Comparison of ENCODE assay signal across 25 mouse cellular contexts in the genomic region with DNA sequence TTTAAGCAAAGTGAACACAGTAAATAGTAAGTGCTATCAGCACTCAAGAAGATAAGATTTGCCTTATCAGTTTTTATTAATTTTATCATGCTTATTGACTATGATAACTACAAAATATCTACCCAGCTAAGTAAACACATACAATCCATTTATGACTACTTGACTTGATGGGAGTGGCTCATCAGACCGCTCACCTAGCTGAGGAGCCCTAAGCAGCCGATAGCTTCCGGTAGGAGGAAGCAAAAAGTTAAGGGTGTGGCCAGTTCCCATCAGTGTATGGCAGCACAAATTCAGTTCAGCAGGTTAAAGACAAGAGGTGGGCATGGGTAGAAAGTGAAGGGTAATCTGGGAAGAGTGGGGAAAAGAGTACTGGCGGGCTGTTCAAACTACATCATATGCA. TPM values are rescaled to one million over a fixed set of nuclear protein-coding genes. Genes with fewer than 3 reads are reported as not detected.
"Had no signal": no experiment of that assay in that cellular context is flagged by ENCODE, and none has a peak within 500 bp of the region (broad histone marks: within the 10 kb centered on the region; RNA-seq: fewer than 3 reads in every experiment).

No protein-coding gene starts in this region.

- H3K4me2 ChIP-seq: heart, embryonic 12.5 days; hindbrain, embryonic 12.5 days; hindbrain, embryonic 14.5 days; limb, embryonic 13.5 days; limb, embryonic 15.5 days had no signal

- H3K36me3 ChIP-seq: heart, embryonic 10.5 days; heart, embryonic 12.5 days; hindbrain, embryonic 10.5 days; hindbrain, embryonic 12.5 days; limb, embryonic 13.5 days; limb, embryonic 15.5 days had no signal

- H3K4me1 ChIP-seq: heart, embryonic 10.5 days; heart, embryonic 12.5 days; hindbrain, embryonic 10.5 days; hindbrain, embryonic 12.5 days; limb, embryonic 13.5 days; limb, embryonic 15.5 days had no signal

- H3K4me3 ChIP-seq: gastrocnemius, adult 2 months; heart, embryonic 10.5 days; heart, embryonic 12.5 days; hindbrain, embryonic 10.5 days; hindbrain, embryonic 12.5 days; limb, embryonic 13.5 days; limb, embryonic 15.5 days had no signal

- H3K9me3 ChIP-seq: heart, embryonic 10.5 days; heart, embryonic 12.5 days; hindbrain, embryonic 10.5 days; hindbrain, embryonic 12.5 days; limb, embryonic 13.5 days; limb, embryonic 15.5 days had no signal

- H3K27ac ChIP-seq: gastrocnemius, adult 2 months; heart, embryonic 10.5 days; hindbrain, embryonic 10.5 days; hindbrain, embryonic 12.5 days; hindbrain, embryonic 14.5 days; limb, embryonic 13.5 days; limb, embryonic 15.5 days had no signal

- DNase-seq: gastrocnemius, adult 2 months; gastrocnemius, postnatal 10 days; gastrocnemius, postnatal 25 days; heart, adult 18-20 months; heart, postnatal 10 days; heart, postnatal 4 days; kidney, adult 18-20 months; kidney, adult 8-10 months; kidney, postnatal 10 days; kidney, postnatal 36 days; layer of hippocampus, adult 9-11 months; layer of hippocampus, postnatal 36 days; left cerebral cortex, postnatal 4 days had no signal

- ATAC-seq: forebrain, embryonic 16.5 days; hindbrain, embryonic 16.5 days; inflammation-experienced regulatory T-cells, adult 6 months had no signal

- H3K9ac ChIP-seq: heart, embryonic 12.5 days; hindbrain, embryonic 12.5 days; hindbrain, embryonic 14.5 days; limb, embryonic 15.5 days; liver, embryonic 14.5 days had no signal

RNA-seq across cellular contexts. Expression of a gene that starts 10.2 kb away (rescaled TPM):
- polyA plus RNA-seq: forebrain, embryonic 16.5 days; inflammation-experienced regulatory T-cells, adult 6 months; large intestine, adult 2 months had no signal
